Mouse (Mus musculus) E14TG2a.4 (cell line): ENCODE measurements around the gene Cped1.

Source experiments
- CTCF ChIP-seq: conservative IDR thresholded peaks from 2 replicates; pipeline ENCODE4 v1.5.1; 2014; ENCODE audit warnings: low read length
- NANOG ChIP-seq: IDR thresholded peaks from 2 replicates; pipeline ENCODE4 v1.6.1; 2014; ENCODE audit warnings: borderline replicate concordance, low read length, mixed read lengths
- POU5F1 ChIP-seq: IDR thresholded peaks from 2 replicates; pipeline ENCODE4 v1.6.1; 2014; ENCODE audit warnings: low read length, borderline replicate concordance

GRCm38 (mm10) chr6:22157461-22157860 is 171.7 kb downstream of the Cped1 start:
- TF ChIP-seq CTCF (no peak), POU5F1 (no peak), NANOG (no peak)
